Mouse (Mus musculus): ENCODE measurements around the gene Atp23. TPM values are rescaled to one million over a fixed set of nuclear protein-coding genes. Genes with fewer than 3 reads are reported as not detected.
"Not testable (repeated sequence)": the region's sequence is repeated elsewhere in the genome, so short reads cannot be mapped to it uniquely, and the experiment has no call there.

Gene Atp23
- polyA plus RNA-seq, 1 experiment from 2014 or later, result 14.3 TPM

DNA sequence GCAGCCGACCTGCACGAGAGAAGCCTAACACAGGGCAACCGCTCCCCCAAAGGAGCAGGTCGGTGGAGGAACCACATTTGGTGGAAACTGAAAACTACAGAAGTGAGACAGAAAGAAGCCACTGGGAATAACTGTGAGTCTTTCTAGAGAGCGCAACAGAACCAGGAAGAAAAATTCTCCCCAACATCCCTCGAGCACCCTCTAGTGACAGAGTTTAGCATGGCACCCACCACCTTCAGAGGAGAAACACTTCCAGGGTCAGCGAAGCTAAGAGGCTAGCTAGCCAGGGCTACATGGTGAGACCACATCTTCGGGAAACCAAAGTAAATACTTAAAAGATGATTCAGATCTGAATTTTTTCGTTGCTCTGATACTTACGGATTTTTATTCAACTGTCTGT lies 47.9 kb downstream of the Atp23 start:
- Histone ChIP-seq H3K4me3 (no peak overlapping the region), H3K4me2 (no peak overlapping the region), H3K9me3 (no peaks in the 10 kb centered on the region), H3K27ac (no peak overlapping the region), H3K36me3 (no peaks in the 10 kb centered on the region), H3K9ac (no peak overlapping the region), H3K4me1 (no peaks in the 10 kb centered on the region), H3K27me3 (no peaks in the 10 kb centered on the region)
- no peak for ATAC-seq (ENCODE audit: insufficient number of reproducible peaks, low FRiP score, low TSS enrichment, low read depth)
- WGBS, result 80% methylated on average over 10 of the region's 10 CpGs

DNA sequence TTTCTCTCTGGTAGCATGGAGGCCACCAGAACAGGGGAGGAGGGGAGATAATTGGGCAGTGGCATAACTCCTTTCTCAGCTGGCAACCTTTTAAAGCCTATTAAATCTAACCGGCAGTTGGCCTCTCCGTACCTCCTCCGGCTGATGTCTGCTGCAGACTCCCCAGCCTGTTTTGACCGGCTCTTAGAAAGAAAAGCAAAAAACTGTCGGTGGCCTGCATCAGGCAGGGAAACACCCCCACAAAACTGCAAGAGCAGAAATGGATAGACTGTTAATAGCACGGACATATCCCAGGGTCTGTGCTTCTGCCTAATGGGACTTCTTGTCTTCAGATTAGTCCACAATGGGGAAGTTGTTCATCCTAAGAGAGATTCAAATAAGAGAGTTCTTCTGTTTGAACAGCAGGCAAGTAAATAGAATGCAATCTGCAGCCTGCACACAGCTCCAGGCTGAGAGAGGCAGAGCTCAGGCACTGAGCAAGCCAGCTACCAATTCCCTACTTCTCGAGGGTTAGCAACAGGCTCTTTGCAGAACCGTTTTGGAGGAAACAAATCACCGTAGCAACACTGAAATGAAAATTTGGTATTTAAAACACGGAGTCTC lies 55.7 kb downstream of the Atp23 start:
- Histone ChIP-seq H3K27ac (peak overlapping the region; percentile 51), H3K27me3 (no peaks in the 10 kb centered on the region), H3K36me3 (no peaks in the 10 kb centered on the region), H3K4me3 (no peak overlapping the region; the same call in 1 of the 2 replicates), H3K9ac (no peak overlapping the region), H3K4me1 (peaks cover 11% of the 10 kb centered on the region), H3K9me3 (no peaks in the 10 kb centered on the region), H3K4me2 (peak overlapping the region; percentile 2; the same call in 1 of the 2 replicates)
- WGBS, result 19% methylated on average over 10 of the region's 10 CpGs
- ATAC-seq (ENCODE audit: insufficient number of reproducible peaks, low FRiP score, low TSS enrichment, low read depth), result no peak

DNA sequence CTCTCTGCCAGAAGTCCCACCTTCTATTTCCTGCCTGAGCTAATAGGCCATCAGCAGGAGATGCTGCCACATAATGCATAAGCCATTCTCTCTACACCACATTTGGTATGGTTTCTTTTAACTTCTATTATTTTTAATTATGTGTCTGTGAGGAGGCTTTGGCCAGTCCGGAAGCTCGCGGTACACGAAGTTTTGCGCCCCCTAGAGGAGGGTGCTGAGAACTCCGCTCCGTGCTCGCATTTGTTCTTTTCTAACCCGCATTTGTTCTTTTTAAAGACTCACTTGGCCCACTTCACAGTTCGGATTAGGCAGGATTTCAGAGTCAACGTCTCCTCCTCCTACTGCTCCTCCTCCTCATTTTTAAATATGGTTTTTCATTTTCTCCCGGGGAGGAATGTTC lies 56.5 kb downstream of the Atp23 start:
- Histone ChIP-seq H3K27ac (no peak overlapping the region), H3K36me3 (no peaks in the 10 kb centered on the region), H3K4me3 (no peak overlapping the region), H3K9ac (no peak overlapping the region), H3K27me3 (no peaks in the 10 kb centered on the region), H3K9me3 (no peaks in the 10 kb centered on the region), H3K4me1 (peaks cover 11% of the 10 kb centered on the region), H3K4me2 (no peak overlapping the region)
- WGBS, result 27% methylated on average over 12 of the region's 12 CpGs
- ATAC-seq (ENCODE audit: insufficient number of reproducible peaks, low FRiP score, low TSS enrichment, low read depth), result no peak

DNA sequence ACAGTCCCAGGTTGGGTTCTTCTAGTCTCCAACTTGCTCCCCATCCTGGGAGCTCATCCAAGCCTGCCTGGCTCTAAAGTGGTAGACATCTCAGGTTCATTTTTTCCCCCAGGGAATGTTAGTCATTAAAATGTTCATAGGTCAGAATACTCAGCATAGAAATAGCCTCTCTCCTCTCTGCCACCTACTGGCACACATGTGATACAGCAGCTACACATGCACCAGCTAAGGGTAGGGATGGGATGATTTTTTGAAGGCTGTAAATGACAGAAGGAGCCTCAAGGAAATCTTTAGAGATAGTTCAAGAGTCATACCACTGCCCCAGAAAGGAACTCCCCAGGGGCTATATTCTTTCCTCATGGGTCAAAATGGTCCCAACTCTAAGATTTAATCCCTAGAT lies 60.9 kb downstream of the Atp23 start:
- H3K27me3 ChIP-seq, result no peaks in the 10 kb centered on the region
- H3K9me3 ChIP-seq, result no peaks in the 10 kb centered on the region
- H3K4me3 ChIP-seq, result no peak overlapping the region
- peaks cover 3% of the 10 kb centered on the region; the same call in 1 of the 2 replicates for H3K4me1 ChIP-seq
- H3K9ac ChIP-seq, result no peak overlapping the region
- H3K27ac ChIP-seq, result no peak overlapping the region
- no peaks in the 10 kb centered on the region for H3K36me3 ChIP-seq
- no peak for ATAC-seq (ENCODE audit: insufficient number of reproducible peaks, low FRiP score, low TSS enrichment, low read depth)
- H3K4me2 ChIP-seq, result no peak overlapping the region

DNA sequence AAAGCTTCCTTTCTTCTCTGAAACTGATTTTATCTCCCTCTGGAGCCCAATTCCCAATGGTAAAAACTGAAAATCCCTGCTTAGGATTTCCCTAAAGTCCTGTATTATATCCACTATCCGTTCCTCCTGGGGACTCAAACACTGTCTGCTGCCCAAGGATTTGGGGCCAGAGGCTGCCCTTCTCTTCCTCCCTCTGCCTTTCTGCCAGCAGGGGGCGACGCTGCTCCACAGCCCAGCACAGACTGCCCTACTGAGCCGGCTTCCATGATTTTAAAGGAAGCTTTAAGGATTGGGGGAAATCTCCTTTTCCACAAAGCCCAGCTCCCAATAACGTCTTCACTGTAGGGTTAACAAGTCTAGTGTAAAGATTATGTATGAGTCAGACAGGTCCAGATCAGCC lies 68.1 kb downstream of the Atp23 start:
- Histone ChIP-seq H3K27ac (no peak overlapping the region), H3K9ac (no peak overlapping the region), H3K27me3 (no peaks in the 10 kb centered on the region), H3K9me3 (no peaks in the 10 kb centered on the region), H3K4me1 (0 out of 2 replicates have a peak, but pooled peaks cover 3% of the 10 kb centered on the region), H3K36me3 (no peaks in the 10 kb centered on the region), H3K4me2 (no peak overlapping the region), H3K4me3 (no peak overlapping the region)
- WGBS, result 32% methylated on average over 5 of the region's 5 CpGs
- no peak for ATAC-seq (ENCODE audit: insufficient number of reproducible peaks, low FRiP score, low TSS enrichment, low read depth)

DNA sequence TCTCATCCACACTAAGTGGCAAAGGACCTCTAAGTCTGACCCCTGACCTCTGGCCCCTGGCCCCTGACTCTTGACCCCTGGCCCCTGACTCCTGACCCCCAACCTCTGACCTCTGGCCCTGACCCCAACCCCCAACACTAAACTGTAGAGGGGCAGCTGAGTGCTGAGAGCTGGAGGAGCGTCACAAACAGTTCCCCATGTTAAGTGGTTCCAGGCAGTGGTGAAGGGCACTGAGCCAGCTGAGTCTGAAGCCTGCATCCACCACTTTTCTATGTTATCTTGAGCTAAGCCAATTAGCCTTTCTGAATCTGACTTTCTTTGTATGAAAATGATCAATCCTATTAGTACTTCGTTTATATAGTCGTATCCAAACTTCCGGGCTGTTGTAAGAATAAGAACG lies 69.8 kb downstream of the Atp23 start:
- Histone ChIP-seq H3K36me3 (no peaks in the 10 kb centered on the region), H3K4me3 (no peak overlapping the region), H3K9ac (no peak overlapping the region), H3K9me3 (no peaks in the 10 kb centered on the region), H3K4me2 (no peak overlapping the region), H3K27ac (no peak overlapping the region), H3K4me1 (0 out of 2 replicates have a peak, but pooled peaks cover 3% of the 10 kb centered on the region), H3K27me3 (no peaks in the 10 kb centered on the region)
- ATAC-seq (ENCODE audit: insufficient number of reproducible peaks, low FRiP score, low TSS enrichment, low read depth), result no peak
- 63% methylated on average over 5 of the region's 5 CpGs for WGBS

DNA sequence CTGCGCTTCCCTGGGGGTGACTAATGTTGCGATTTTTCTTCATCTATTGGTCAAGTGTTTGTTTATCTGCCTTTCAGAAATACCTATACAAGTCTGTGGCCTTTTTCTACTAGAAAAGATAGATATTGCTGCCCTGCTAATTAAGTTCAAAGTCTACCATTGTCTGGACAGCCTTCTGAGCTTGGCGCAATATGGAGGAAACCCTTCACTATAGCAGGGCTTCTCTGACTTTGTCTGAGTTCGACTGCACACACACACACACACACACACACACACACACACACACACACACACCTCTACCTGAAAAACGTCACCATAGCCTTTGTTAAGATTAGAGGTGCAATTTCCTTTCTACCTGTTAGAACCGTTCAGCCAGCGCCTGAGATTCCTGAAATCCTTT lies 72.5 kb downstream of the Atp23 start:
- 56% methylated on average over 7 of the region's 7 CpGs for WGBS

DNA sequence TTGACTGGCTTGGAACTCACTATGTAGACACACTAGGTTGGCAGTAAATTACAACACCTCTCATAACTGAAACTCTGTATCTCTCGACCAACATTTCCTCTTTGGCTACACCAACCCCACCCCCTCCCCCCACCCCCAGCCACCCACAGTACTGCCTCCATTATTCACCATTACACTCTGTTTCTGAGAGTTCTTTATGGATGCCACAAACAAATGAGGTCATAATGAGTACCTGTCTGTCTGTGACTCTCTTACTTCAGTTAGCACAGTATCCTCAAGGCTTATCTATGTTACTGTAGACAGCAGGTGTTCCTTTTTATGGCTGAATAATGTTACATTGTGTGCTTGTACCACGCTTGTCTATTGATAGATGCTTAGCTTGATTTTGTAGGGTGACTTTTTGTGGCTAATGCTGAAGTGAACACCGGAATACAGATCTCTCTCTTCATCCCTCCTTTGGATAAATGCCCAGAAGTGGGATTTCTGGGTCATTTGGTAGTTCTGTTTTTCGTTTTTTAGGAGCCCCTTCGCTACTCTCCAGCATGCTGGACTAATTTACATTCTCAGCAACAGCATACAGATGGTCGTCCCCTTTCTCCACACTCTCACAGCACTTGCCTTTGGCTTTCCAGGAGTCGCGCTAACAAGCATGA lies 73.1 kb downstream of the Atp23 start:
- H3K27me3 ChIP-seq, result no peaks in the 10 kb centered on the region
- no peak overlapping the region for H3K9ac ChIP-seq
- WGBS, result 31% methylated on average over 8 of the region's 8 CpGs
- ATAC-seq (ENCODE audit: insufficient number of reproducible peaks, low FRiP score, low TSS enrichment, low read depth), result no peak
- no peak overlapping the region for H3K4me3 ChIP-seq
- H3K4me1 ChIP-seq, result no peaks in the 10 kb centered on the region
- H3K9me3 ChIP-seq, result no peaks in the 10 kb centered on the region
- no peak overlapping the region for H3K4me2 ChIP-seq
- no peak overlapping the region for H3K27ac ChIP-seq
- H3K36me3 ChIP-seq, result no peaks in the 10 kb centered on the region

More for the DNA sequence above, 72.5 kb downstream of the Atp23 start:
- no peaks in the 10 kb centered on the region for H3K27me3 ChIP-seq
- H3K4me1 ChIP-seq, result no peaks in the 10 kb centered on the region
- H3K27ac ChIP-seq, result no peak overlapping the region
- H3K9ac ChIP-seq, result no peak overlapping the region
- no peaks in the 10 kb centered on the region for H3K36me3 ChIP-seq
- H3K4me2 ChIP-seq, result no peak overlapping the region
- H3K4me3 ChIP-seq, result no peak overlapping the region
- no peaks in the 10 kb centered on the region for H3K9me3 ChIP-seq
- ATAC-seq (ENCODE audit: insufficient number of reproducible peaks, low FRiP score, low TSS enrichment, low read depth), result no peak

DNA sequence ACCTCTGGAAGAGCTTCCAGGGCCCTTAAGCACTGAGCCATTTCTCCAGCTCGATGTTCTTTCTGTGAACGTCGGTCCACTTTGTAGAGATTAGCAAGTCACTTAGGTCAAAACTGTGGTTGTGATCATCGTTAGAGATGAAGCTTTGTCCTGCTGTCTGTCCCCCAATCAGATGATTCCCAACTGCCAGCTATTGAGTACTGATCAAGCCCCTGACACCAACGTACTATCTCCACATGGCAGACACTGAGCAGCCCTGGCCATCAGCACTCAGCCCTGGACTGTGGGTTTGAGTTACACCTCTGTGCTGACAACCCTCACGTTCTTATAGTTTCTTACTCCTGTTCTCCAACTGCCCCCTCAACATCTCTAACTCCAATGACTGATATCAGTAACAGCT lies 74.2 kb downstream of the Atp23 start:
- no peak overlapping the region for H3K4me3 ChIP-seq
- H3K36me3 ChIP-seq, result no peaks in the 10 kb centered on the region
- no peak overlapping the region for H3K27ac ChIP-seq
- H3K4me1 ChIP-seq, result no peaks in the 10 kb centered on the region
- no peaks in the 10 kb centered on the region for H3K9me3 ChIP-seq
- no peak overlapping the region for H3K9ac ChIP-seq
- no peak overlapping the region for H3K4me2 ChIP-seq
- H3K27me3 ChIP-seq, result no peaks in the 10 kb centered on the region
- no peak for ATAC-seq (ENCODE audit: insufficient number of reproducible peaks, low FRiP score, low TSS enrichment, low read depth)
- WGBS, result 92% methylated on average over 6 of the region's 6 CpGs

DNA sequence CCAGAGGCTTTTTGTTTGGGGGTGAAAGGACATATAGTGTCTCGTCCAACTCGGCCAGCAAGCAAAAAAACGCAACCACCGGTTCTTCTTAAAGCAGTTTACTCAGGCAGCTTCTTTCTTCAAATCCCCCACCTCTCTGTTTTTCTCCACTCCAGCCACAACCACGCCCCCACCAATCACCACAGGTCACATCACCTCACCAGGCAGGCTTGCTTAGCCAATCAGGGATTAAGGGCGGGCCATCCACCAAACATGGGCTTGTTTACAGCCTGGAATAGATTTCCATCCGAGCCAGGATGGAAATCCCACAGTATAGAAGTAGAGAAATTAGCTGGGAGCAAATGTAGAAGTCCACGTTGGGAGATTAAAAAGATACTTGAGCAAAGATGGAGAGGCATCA lies 74.9 kb downstream of the Atp23 start:
- WGBS, result 86% methylated on average over 8 of the region's 8 CpGs
- H3K9ac ChIP-seq; H3K4me2 ChIP-seq; ATAC-seq (ENCODE audit: insufficient number of reproducible peaks, low FRiP score, low TSS enrichment, low read depth); H3K4me3 ChIP-seq; H3K27me3 ChIP-seq; H3K4me1 ChIP-seq; H3K36me3 ChIP-seq; H3K27ac ChIP-seq; H3K9me3 ChIP-seq: not testable (repeated sequence)

DNA sequence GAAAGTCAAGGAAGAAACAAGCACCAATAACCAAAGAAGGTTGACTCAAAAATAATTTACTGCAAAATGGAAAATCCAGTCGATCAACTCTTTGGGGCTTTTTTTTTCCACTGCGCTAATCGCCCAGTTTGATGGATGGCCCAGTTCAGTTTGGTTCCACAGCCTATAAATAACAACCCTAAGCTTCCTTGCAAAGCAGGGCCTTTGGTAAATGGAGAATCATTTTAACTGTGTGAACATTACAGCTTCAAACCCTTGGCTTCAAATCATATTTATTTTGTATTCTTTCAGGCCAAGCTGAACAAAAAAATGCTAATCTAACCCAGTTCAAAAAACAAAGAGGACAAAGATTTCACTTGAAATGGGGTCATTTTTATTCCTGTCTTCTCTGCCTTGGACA lies 78.7 kb downstream of the Atp23 start:
- Histone ChIP-seq H3K36me3 (no peaks in the 10 kb centered on the region), H3K4me3 (no peak overlapping the region), H3K9me3 (no peaks in the 10 kb centered on the region), H3K4me1 (no peaks in the 10 kb centered on the region), H3K9ac (no peak overlapping the region), H3K4me2 (no peak overlapping the region), H3K27me3 (no peaks in the 10 kb centered on the region), H3K27ac (no peak overlapping the region)
- WGBS, result 54% methylated on average over 3 of the region's 3 CpGs
- no peak for ATAC-seq (ENCODE audit: insufficient number of reproducible peaks, low FRiP score, low TSS enrichment, low read depth)

Measured in limb, embryonic 15.5 days (tissue).